Mouse (Mus musculus): ENCODE measurements around the gene Anapc13.

DNA sequence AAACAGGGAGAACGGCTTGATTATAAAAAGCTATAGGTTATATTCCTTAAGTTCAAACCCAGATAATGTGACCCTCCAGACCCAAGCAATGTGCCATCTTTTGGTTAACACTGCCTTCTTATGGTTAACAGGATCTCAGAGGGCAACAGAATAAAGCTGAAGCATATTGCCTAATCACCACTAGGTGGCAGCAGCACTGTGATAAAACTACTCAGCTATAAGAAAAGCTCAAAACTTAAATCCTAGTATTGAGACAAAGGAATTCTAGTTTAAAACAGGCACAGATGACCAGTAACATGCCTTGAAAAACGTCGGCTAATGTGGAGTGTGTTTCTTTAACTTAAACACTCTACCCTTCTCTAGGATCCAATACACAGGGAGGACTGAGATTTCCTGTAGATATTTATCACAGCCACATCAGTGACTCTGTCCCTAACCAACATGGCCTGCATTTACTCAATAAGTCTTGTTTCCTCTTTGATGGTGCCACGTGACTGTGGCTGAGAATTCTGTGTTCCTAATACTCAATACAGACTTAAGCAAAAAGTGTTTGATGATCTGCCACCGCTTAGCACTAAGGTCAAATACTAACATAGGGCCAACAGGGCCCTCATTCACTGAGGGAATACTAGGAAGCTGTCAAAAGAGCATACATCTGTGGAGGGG, 3.8 kb upstream of the Anapc13 start:
- peak; percentile 33; the same call in 1 of the 2 replicates for TF ChIP-seq CTCF (IDR thresholded peaks at IDR 0.05; ENCODE audit: insufficient read depth, low read length)
- TF ChIP-seq POLR2A (IDR thresholded peaks at IDR 0.05; ENCODE audit: borderline replicate concordance, extremely low read depth, low read depth, low read length) = no peak

Data from lung, adult 2 months (tissue).